ENCODE assay signal across 32 mouse cellular contexts in genomic region chr8:11753155-11753941, GRCm38 (mm10). TPM values are rescaled to one million over a fixed set of nuclear protein-coding genes. Genes with fewer than 3 reads are reported as not detected.
DNase-seq lines count a peak whose midpoint lies in the region; ATAC-seq and TF ChIP-seq lines count a peak whose summit lies in the region.
"Had no signal": no experiment of that assay in that cellular context is flagged by ENCODE, and none has a peak within 500 bp of the region (broad histone marks: within the 10 kb centered on the region; RNA-seq: fewer than 3 reads in every experiment).

No protein-coding gene starts in this region.

- ATAC-seq in heart, embryonic 12.5 days (ENCODE audit: insufficient number of reproducible peaks, low FRiP score), result no peak
- ATAC-seq in lung, embryonic 14.5 days (ENCODE audit: insufficient read depth), result no peak
- peak; percentile 53; the same call in 1 of the 2 replicates for ATAC-seq in limb, embryonic 14.5 days (ENCODE audit: low FRiP score, low read depth)
- no peak for ATAC-seq in forebrain, embryonic 12.5 days (ENCODE audit: low FRiP score)
- ATAC-seq: midbrain, embryonic 15.5 days; Patski had no signal

- no peak overlapping the region; the same call in 1 of the 2 replicates for H3K27ac ChIP-seq in heart, embryonic 12.5 days (ENCODE audit: poor library complexity, severe bottlenecking)
- H3K27ac ChIP-seq in lung, embryonic 14.5 days (ENCODE audit: low read depth), result no peak overlapping the region
- no peak overlapping the region for H3K27ac ChIP-seq in limb, embryonic 14.5 days (replicated peaks; ENCODE audit: low read depth, low read length)
- H3K27ac ChIP-seq in forebrain, embryonic 12.5 days, result no peak overlapping the region
- H3K27ac ChIP-seq: hindbrain, embryonic 13.5 days; left cerebral cortex, adult 2 months; liver, embryonic 13.5 days; macrophage; midbrain, embryonic 15.5 days; neural tube, embryonic 13.5 days had no signal

- no peak overlapping the region for H3K4me3 ChIP-seq in heart, embryonic 12.5 days
- H3K4me3 ChIP-seq in lung, embryonic 14.5 days (ENCODE audit: low read depth, low read length), result no peak overlapping the region
- no peak overlapping the region for H3K4me3 ChIP-seq in lung, adult 2 months (replicated peaks; ENCODE audit: extremely low read depth, low read depth, low read length)
- no peak overlapping the region for H3K4me3 ChIP-seq in limb, embryonic 14.5 days (replicated peaks; ENCODE audit: low read length)
- no peak overlapping the region for H3K4me3 ChIP-seq in forebrain, embryonic 12.5 days (replicated peaks)
- H3K4me3 ChIP-seq: hindbrain, embryonic 13.5 days; left cerebral cortex, adult 2 months; liver, embryonic 13.5 days; midbrain, embryonic 15.5 days; neural tube, embryonic 13.5 days had no signal

- 64% methylated on average over 11 of the region's 11 CpGs for WGBS in heart, embryonic 12.5 days
- 49% methylated on average over 11 of the region's 11 CpGs for WGBS in lung, embryonic 14.5 days
- WGBS in lung, adult 2 months, result 63% methylated on average over 11 of the region's 11 CpGs
- WGBS in limb, embryonic 14.5 days, result 72% methylated on average over 11 of the region's 11 CpGs
- 82% methylated on average over 11 of the region's 11 CpGs for WGBS in forebrain, embryonic 12.5 days

- peak overlapping the region; percentile 22; the same call in 1 of the 2 replicates for H3K9ac ChIP-seq in heart, embryonic 12.5 days
- H3K9ac ChIP-seq in lung, embryonic 14.5 days, result no peak overlapping the region
- no peak overlapping the region for H3K9ac ChIP-seq in limb, embryonic 14.5 days (ENCODE audit: low read depth, low read length, severe bottlenecking)
- H3K9ac ChIP-seq in forebrain, embryonic 12.5 days, result no peak overlapping the region
- H3K9ac ChIP-seq: hindbrain, embryonic 13.5 days; liver, embryonic 13.5 days; midbrain, embryonic 15.5 days; neural tube, embryonic 13.5 days had no signal

- no peak for DNase-seq in heart, adult 9 months (ENCODE audit: low spot score in 2 of 2)
- peak; percentile 44 for DNase-seq in lung, embryonic 14.5 days
- DNase-seq in lung, adult 2 months, result no peak
- peak; percentile 62 for DNase-seq in limb, embryonic 14.5 days (ENCODE audit: low spot score)
- DNase-seq in lung, postnatal 14 days, result peak; percentile 40
- no peak for DNase-seq in left cerebral cortex, adult 9 months (ENCODE audit: low spot score in 2 of 2)
- DNase-seq: adrenal gland, adult 2 months; B cell, adult 2 months; cerebellum, adult 11-12 months; cerebellum, postnatal 10 days; heart, adult 11 months; kidney, adult 18-20 months; left cerebral cortex, postnatal 4 days; liver, embryonic 13.5 days; right cerebral cortex, adult 18-20 months; right cerebral cortex, postnatal 4 days had no signal

- TF ChIP-seq CTCF in lung, embryonic 14.5 days (IDR thresholded peaks at IDR 0.05; ENCODE audit: low read depth), result no peak
- no peak for TF ChIP-seq CTCF in lung, adult 2 months (IDR thresholded peaks at IDR 0.05; ENCODE audit: insufficient read depth, low read length)

- TF ChIP-seq POLR2A in lung, adult 2 months (IDR thresholded peaks at IDR 0.05; ENCODE audit: borderline replicate concordance, extremely low read depth, low read depth, low read length), result no peak
- no peak for TF ChIP-seq POLR2A in limb, embryonic 14.5 days (IDR thresholded peaks at IDR 0.05; ENCODE audit: borderline replicate concordance, extremely low read depth, insufficient read depth, insufficient read length)

- no peaks in the 10 kb centered on the region for H3K36me3 ChIP-seq in heart, embryonic 12.5 days
- H3K36me3 ChIP-seq in lung, embryonic 14.5 days (ENCODE audit: insufficient read depth), result no peaks in the 10 kb centered on the region
- no peaks in the 10 kb centered on the region for H3K36me3 ChIP-seq in limb, embryonic 14.5 days (ENCODE audit: control insufficient read depth, insufficient read depth, low read length)
- no peaks in the 10 kb centered on the region for H3K36me3 ChIP-seq in forebrain, embryonic 12.5 days (replicated peaks)
- H3K36me3 ChIP-seq: G1E; hindbrain, embryonic 13.5 days; liver, embryonic 13.5 days; midbrain, embryonic 15.5 days; neural tube, embryonic 13.5 days had no signal

- H3K4me2 ChIP-seq in heart, embryonic 12.5 days, result no peak overlapping the region
- no peak overlapping the region for H3K4me2 ChIP-seq in lung, embryonic 14.5 days
- no peak overlapping the region for H3K4me2 ChIP-seq in limb, embryonic 14.5 days (replicated peaks; ENCODE audit: low read depth, low read length, severe bottlenecking)
- H3K4me2 ChIP-seq in forebrain, embryonic 12.5 days, result no peak overlapping the region
- H3K4me2 ChIP-seq: hindbrain, embryonic 13.5 days; liver, embryonic 13.5 days; midbrain, embryonic 15.5 days; neural tube, embryonic 13.5 days had no signal

- H3K4me1 ChIP-seq in heart, embryonic 12.5 days (replicated peaks), result peaks cover 50% of the 10 kb centered on the region
- peaks cover 3% of the 10 kb centered on the region; the same call in 1 of the 2 replicates for H3K4me1 ChIP-seq in lung, embryonic 14.5 days (ENCODE audit: insufficient read depth)
- H3K4me1 ChIP-seq in lung, adult 2 months (ENCODE audit: control insufficient read depth, insufficient read depth, low read length), result peaks cover 2% of the 10 kb centered on the region; the same call in 1 of the 2 replicates
- no peaks in the 10 kb centered on the region for H3K4me1 ChIP-seq in limb, embryonic 14.5 days (ENCODE audit: control insufficient read depth, insufficient read depth, low read length)
- H3K4me1 ChIP-seq in forebrain, embryonic 12.5 days, result peaks cover 14% of the 10 kb centered on the region

- no peaks in the 10 kb centered on the region for H3K27me3 ChIP-seq in heart, embryonic 12.5 days (replicated peaks)
- no peaks in the 10 kb centered on the region for H3K27me3 ChIP-seq in lung, embryonic 14.5 days (ENCODE audit: insufficient read depth, low read length)
- no peaks in the 10 kb centered on the region for H3K27me3 ChIP-seq in limb, embryonic 14.5 days (ENCODE audit: control insufficient read depth, insufficient read depth, low read length)
- no peaks in the 10 kb centered on the region for H3K27me3 ChIP-seq in forebrain, embryonic 12.5 days
- H3K27me3 ChIP-seq: hindbrain, embryonic 13.5 days; liver, embryonic 13.5 days; midbrain, embryonic 15.5 days; neural tube, embryonic 13.5 days had no signal

- H3K9me3 ChIP-seq in heart, embryonic 12.5 days (replicated peaks), result no peaks in the 10 kb centered on the region
- H3K9me3 ChIP-seq in lung, embryonic 14.5 days (ENCODE audit: low read depth, low read length), result no peaks in the 10 kb centered on the region
- no peaks in the 10 kb centered on the region for H3K9me3 ChIP-seq in limb, embryonic 14.5 days (ENCODE audit: control insufficient read depth, low read length)
- H3K9me3 ChIP-seq in forebrain, embryonic 12.5 days, result no peaks in the 10 kb centered on the region
- H3K9me3 ChIP-seq: G1E; hindbrain, embryonic 13.5 days; liver, embryonic 13.5 days; midbrain, embryonic 15.5 days; neural tube, embryonic 13.5 days had no signal

RNA-seq across cellular contexts. Expression of gene Arhgef7, which starts 25.8 kb away (rescaled TPM):
- 70.5 and 75.3 TPM in 2 replicates for polyA plus RNA-seq in heart, embryonic 12.5 days (2016; fragmentation: Nextera tagmentation; extraction: Ambion mirVana)
- polyA plus RNA-seq in lung, embryonic 14.5 days (2014; fragmentation: Nextera tagmentation; extraction: Ambion mirVana), result 39.0 and 41.6 TPM in 2 replicates
- polyA plus RNA-seq in lung, adult 2 months (2012; rRNA removed), result 50.9 and 56.2 TPM in 2 replicates
- polyA plus RNA-seq in limb, embryonic 14.5 days (2012; rRNA removed), result 52.6 and 58.6 TPM in 2 replicates
- polyA plus RNA-seq in limb, embryonic 14.5 days (2014; fragmentation: Nextera tagmentation; extraction: Ambion mirVana), result 54.4 and 56.5 TPM in 2 replicates
- 78.8 and 82.1 TPM in 2 replicates for polyA plus RNA-seq in forebrain, embryonic 12.5 days (2016; fragmentation: Nextera tagmentation; extraction: Ambion mirVana)

RNA-seq across cellular contexts. Expression of gene 1700016D06Rik, which starts 52.5 kb away (rescaled TPM):
- polyA plus RNA-seq in heart, embryonic 12.5 days (2016; fragmentation: Nextera tagmentation; extraction: Ambion mirVana), result not detected in 2 replicates
- not detected in 2 replicates for polyA plus RNA-seq in lung, embryonic 14.5 days (2014; fragmentation: Nextera tagmentation; extraction: Ambion mirVana)
- not detected in 2 replicates for polyA plus RNA-seq in lung, adult 2 months (2012; rRNA removed)
- not detected in 2 replicates for polyA plus RNA-seq in limb, embryonic 14.5 days (2012; rRNA removed)
- polyA plus RNA-seq in limb, embryonic 14.5 days (2014; fragmentation: Nextera tagmentation; extraction: Ambion mirVana), result not detected in 2 replicates
- not detected in 2 replicates for polyA plus RNA-seq in forebrain, embryonic 12.5 days (2016; fragmentation: Nextera tagmentation; extraction: Ambion mirVana)
- polyA plus RNA-seq: adrenal gland, adult 2 months; cortical plate, adult 2 months; embryonic facial prominence, embryonic 11.5 days; forebrain, embryonic 11.5 days; G1E; hindbrain, embryonic 13.5 days; kidney, embryonic 16.5 days; large intestine, adult 2 months; liver, embryonic 13.5 days; macrophage; midbrain, embryonic 15.5 days; neural tube, embryonic 13.5 days; Patski; stomach, embryonic 14.5 days; urinary bladder, adult 2 months had no signal

Comparison
In these comparisons a context has a peak if more than half of its experiments do, and no peak if none do; other contexts are left out.
1. DNase-seq: peak in lung, embryonic 14.5 days (single experiment), limb, embryonic 14.5 days (single experiment) and lung, postnatal 14 days (single experiment); none in heart, adult 9 months (0 of 2), lung, adult 2 months (single experiment) and left cerebral cortex, adult 9 months (0 of 2).